Mouse (Mus musculus): Measurements from ENCODE around the gene Ppp3cb.

GRCm38 (mm10) chr14:20502966-20503365, 43.4 kb downstream of the Ppp3cb start:
- TF ChIP-seq CTCF (IDR thresholded peaks at IDR 0.05; ENCODE audit: borderline replicate concordance, insufficient read depth, low read length), result no peak
- TF ChIP-seq POLR2A (IDR thresholded peaks at IDR 0.05; ENCODE audit: low read depth, low read length), result no peak

All from embryonic fibroblast, embryonic 13.5 days (primary cell).